Comparison of ENCODE assay signal across 8 mouse cellular contexts in the genomic region with DNA sequence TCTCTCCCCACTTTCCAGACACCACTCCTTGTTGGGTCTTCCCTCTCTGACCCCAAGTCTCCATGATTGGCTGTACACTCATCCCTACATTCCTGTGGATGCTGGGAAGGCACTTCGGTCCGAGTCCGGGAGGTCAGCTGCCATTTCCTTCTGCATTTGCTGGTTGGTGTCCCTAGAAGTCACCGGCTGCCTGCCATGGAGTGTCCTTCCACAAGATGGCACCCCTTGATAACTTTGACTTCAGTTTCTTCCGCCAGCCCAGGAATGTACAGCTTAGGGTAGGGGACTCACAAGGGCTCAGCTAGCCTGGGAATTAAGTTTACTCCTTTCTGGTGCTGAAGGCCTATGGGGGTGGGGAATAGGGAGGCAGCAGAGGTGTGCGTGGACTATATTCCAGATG. TPM values are rescaled to one million over a fixed set of nuclear protein-coding genes. Genes with fewer than 3 reads are reported as not detected.
DNase-seq lines count a peak whose midpoint lies in the region; ATAC-seq and TF ChIP-seq lines count a peak whose summit lies in the region.

No protein-coding gene starts in this region.

- TF ChIP-seq POLR2A in testis, adult 2 months (IDR thresholded peaks at IDR 0.05; ENCODE audit: control insufficient read depth, low read depth, low read length): no peak
- no peak for TF ChIP-seq POLR2A in cerebellum, adult 2 months (IDR thresholded peaks at IDR 0.05; ENCODE audit: borderline replicate concordance, insufficient read depth, low read length)
- no peak for TF ChIP-seq POLR2A in limb, embryonic 14.5 days (IDR thresholded peaks at IDR 0.05; ENCODE audit: borderline replicate concordance, extremely low read depth, insufficient read depth, insufficient read length)

- WGBS in cerebellum, adult 2 months: 22% methylated on average over 6 of the region's 6 CpGs
- WGBS in intestine, postnatal 0 days: 20% methylated on average over 6 of the region's 6 CpGs
- WGBS in limb, embryonic 14.5 days: 20% methylated on average over 6 of the region's 6 CpGs
- WGBS in neural tube, embryonic 15.5 days: 26% methylated on average over 6 of the region's 6 CpGs

- H3K9ac ChIP-seq in intestine, postnatal 0 days (ENCODE audit: low read depth, low read length): no peak overlapping the region
- no peak overlapping the region for H3K9ac ChIP-seq in limb, embryonic 14.5 days (ENCODE audit: low read depth, low read length, severe bottlenecking)
- no peak overlapping the region for H3K9ac ChIP-seq in neural tube, embryonic 15.5 days (replicated peaks)

- no peak overlapping the region for H3K27ac ChIP-seq in testis, adult 2 months (ENCODE audit: control insufficient read depth, insufficient read depth, low read depth, low read length)
- no peak overlapping the region for H3K27ac ChIP-seq in cerebellum, adult 2 months (ENCODE audit: insufficient read depth, low read length)
- no peak overlapping the region for H3K27ac ChIP-seq in intestine, postnatal 0 days (ENCODE audit: low read depth, low read length)
- no peak overlapping the region for H3K27ac ChIP-seq in limb, embryonic 14.5 days (replicated peaks; ENCODE audit: low read depth, low read length)
- H3K27ac ChIP-seq in neural tube, embryonic 15.5 days (replicated peaks): no peak overlapping the region

- H3K9me3 ChIP-seq in intestine, postnatal 0 days (ENCODE audit: control insufficient read depth): no peaks in the 10 kb centered on the region
- no peaks in the 10 kb centered on the region for H3K9me3 ChIP-seq in limb, embryonic 14.5 days (ENCODE audit: control insufficient read depth, low read length)
- H3K9me3 ChIP-seq in neural tube, embryonic 15.5 days (replicated peaks): no peaks in the 10 kb centered on the region

- H3K36me3 ChIP-seq in testis, adult 2 months (ENCODE audit: control insufficient read depth, insufficient read depth, low read length): no peaks in the 10 kb centered on the region
- H3K36me3 ChIP-seq in intestine, postnatal 0 days (ENCODE audit: control insufficient read depth, insufficient read depth): no peaks in the 10 kb centered on the region; the same call in 1 of the 2 replicates
- H3K36me3 ChIP-seq in limb, embryonic 14.5 days (ENCODE audit: control insufficient read depth, insufficient read depth, low read length): no peaks in the 10 kb centered on the region
- H3K36me3 ChIP-seq in neural tube, embryonic 15.5 days: no peaks in the 10 kb centered on the region

- H3K4me3 ChIP-seq in testis, adult 2 months (ENCODE audit: control insufficient read depth, low read depth, low read length): no peak overlapping the region
- no peak overlapping the region for H3K4me3 ChIP-seq in cerebellum, adult 2 months (replicated peaks; ENCODE audit: insufficient read depth, low read depth, low read length)
- no peak overlapping the region for H3K4me3 ChIP-seq in intestine, postnatal 0 days (ENCODE audit: low read depth, low read length)
- no peak overlapping the region for H3K4me3 ChIP-seq in limb, embryonic 14.5 days (replicated peaks; ENCODE audit: low read length)
- H3K4me3 ChIP-seq in neural tube, embryonic 15.5 days (replicated peaks): no peak overlapping the region

- no peak overlapping the region for H3K4me2 ChIP-seq in intestine, postnatal 0 days (replicated peaks; ENCODE audit: low read depth)
- H3K4me2 ChIP-seq in limb, embryonic 14.5 days (replicated peaks; ENCODE audit: low read depth, low read length, severe bottlenecking): no peak overlapping the region
- H3K4me2 ChIP-seq in neural tube, embryonic 15.5 days: no peak overlapping the region

- peak; percentile 56; the same call in 1 of the 2 replicates for TF ChIP-seq CTCF in testis, adult 2 months (IDR thresholded peaks at IDR 0.05; ENCODE audit: control insufficient read depth, insufficient read depth, insufficient replicate concordance, low read depth, low read length)
- TF ChIP-seq CTCF in cerebellum, adult 2 months (IDR thresholded peaks at IDR 0.05; ENCODE audit: borderline replicate concordance, insufficient read depth, low read depth, low read length): peak; percentile 98
- TF ChIP-seq CTCF in intestine, postnatal 0 days (IDR thresholded peaks at IDR 0.05; ENCODE audit: low read depth): peak; percentile 98

- peak; percentile 51 for ATAC-seq in intestine, postnatal 0 days
- peak; percentile 65 for ATAC-seq in limb, embryonic 14.5 days (ENCODE audit: low FRiP score, low read depth)
- peak; percentile 77; the same call in 1 of the 2 replicates for ATAC-seq in neural tube, embryonic 15.5 days (ENCODE audit: low FRiP score)

- H3K4me1 ChIP-seq in testis, adult 2 months (ENCODE audit: control insufficient read depth, insufficient read depth, low read length): no peaks in the 10 kb centered on the region
- no peaks in the 10 kb centered on the region for H3K4me1 ChIP-seq in cerebellum, adult 2 months (ENCODE audit: control insufficient read depth, insufficient read depth, low read length)
- H3K4me1 ChIP-seq in intestine, postnatal 0 days (replicated peaks; ENCODE audit: control insufficient read depth, insufficient read depth, low read length): no peaks in the 10 kb centered on the region
- H3K4me1 ChIP-seq in limb, embryonic 14.5 days (ENCODE audit: control insufficient read depth, insufficient read depth, low read length): no peaks in the 10 kb centered on the region
- H3K4me1 ChIP-seq in neural tube, embryonic 15.5 days: no peaks in the 10 kb centered on the region

- no peaks in the 10 kb centered on the region for H3K27me3 ChIP-seq in testis, adult 2 months (ENCODE audit: control insufficient read depth, insufficient read depth, low read length)
- no peaks in the 10 kb centered on the region for H3K27me3 ChIP-seq in cerebellum, adult 2 months (ENCODE audit: control insufficient read depth, insufficient read depth, low read length)
- H3K27me3 ChIP-seq in intestine, postnatal 0 days (replicated peaks; ENCODE audit: control insufficient read depth, insufficient read depth, low read length): no peaks in the 10 kb centered on the region
- no peaks in the 10 kb centered on the region for H3K27me3 ChIP-seq in limb, embryonic 14.5 days (ENCODE audit: control insufficient read depth, insufficient read depth, low read length)
- 0 out of 2 replicates have a peak, but pooled peaks cover 4% of the 10 kb centered on the region for H3K27me3 ChIP-seq in neural tube, embryonic 15.5 days (replicated peaks)

- no peak for DNase-seq in testis, postnatal 14 days (ENCODE audit: low spot score)
- peak; percentile 71 to 79 for DNase-seq in cerebellum, adult 2 months
- peak; percentile 48 to 62 for DNase-seq in frontal cortex, postnatal 25 days (ENCODE audit: low spot score in 2 of 2)
- peak; percentile 75 for DNase-seq in limb, embryonic 14.5 days (ENCODE audit: low spot score)
- DNase-seq in thymus, postnatal 36 days: peak; percentile 57 to 58

RNA-seq across cellular contexts. Expression of a gene that starts 13.9 kb away (rescaled TPM):
- polyA plus RNA-seq in testis, adult 2 months (2012; rRNA removed): 0.78 and 0.96 TPM in 2 replicates
- polyA plus RNA-seq in cerebellum, adult 2 months (2012; rRNA removed): 32.1 and 36.7 TPM in 2 replicates
- 0.72 TPM in 2 replicates for polyA plus RNA-seq in intestine, postnatal 0 days (2015; fragmentation: Nextera tagmentation; extraction: Ambion mirVana)
- polyA plus RNA-seq in limb, embryonic 14.5 days (2012; rRNA removed): 3.8 and 3.9 TPM in 2 replicates
- 1.6 and 1.7 TPM in 2 replicates for polyA plus RNA-seq in limb, embryonic 14.5 days (2014; fragmentation: Nextera tagmentation; extraction: Ambion mirVana)
- 2.5 and 2.8 TPM in 2 replicates for polyA plus RNA-seq in neural tube, embryonic 15.5 days (2015; fragmentation: Nextera tagmentation; extraction: Ambion mirVana)

RNA-seq across cellular contexts. Expression of a gene that starts 49.2 kb away (rescaled TPM):
- 172 and 188 TPM in 2 replicates for polyA plus RNA-seq in testis, adult 2 months (2012; rRNA removed)
- polyA plus RNA-seq in cerebellum, adult 2 months (2012; rRNA removed): 870 and 906 TPM in 2 replicates
- 365 and 373 TPM in 2 replicates for polyA plus RNA-seq in intestine, postnatal 0 days (2015; fragmentation: Nextera tagmentation; extraction: Ambion mirVana)
- polyA plus RNA-seq in limb, embryonic 14.5 days (2012; rRNA removed): 561 and 629 TPM in 2 replicates
- 772 and 815 TPM in 2 replicates for polyA plus RNA-seq in limb, embryonic 14.5 days (2014; fragmentation: Nextera tagmentation; extraction: Ambion mirVana)
- 1,285 and 1,371 TPM in 2 replicates for polyA plus RNA-seq in neural tube, embryonic 15.5 days (2015; fragmentation: Nextera tagmentation; extraction: Ambion mirVana)
